Mouse (Mus musculus) intestine, embryonic 16.5 days (tissue): ENCODE results near the gene 4930467E23Rik. TPM values are rescaled to one million over a fixed set of nuclear protein-coding genes. Genes with fewer than 3 reads are reported as not detected.
"Not testable (repeated sequence)": the region's sequence is repeated elsewhere in the genome, so short reads cannot be mapped to it uniquely, and the experiment has no call there.

Source experiments
- ATAC-seq: fragments of 200-750 bp; cut with Nextera tagmentation; 2 replicates; pipeline ENCODE4 v1.8.0; 2017; ENCODE audit warnings: moderate TSS enrichment, moderate library complexity
- H3K27ac ChIP-seq: fragments of 300-500 bp; sonication (generic); 2 replicates; pipeline ENCODE4 v1.5.1; 2014; ENCODE audit warnings: mild to moderate bottlenecking, low read length
- H3K27me3 ChIP-seq: fragments of 300-500 bp; sonication (generic); replicated peaks from 2 replicates; pipeline ENCODE4 v1.6.1; 2014; ENCODE audit warnings: low read length, control low read depth, mixed read lengths; ENCODE audit not compliant: control insufficient read depth, insufficient read depth
- H3K36me3 ChIP-seq: fragments of 300-500 bp; sonication (generic); 2 replicates; pipeline ENCODE4 v1.6.1; 2014; ENCODE audit warnings: low read length, control low read depth; ENCODE audit not compliant: control insufficient read depth, insufficient read depth
- H3K4me1 ChIP-seq: fragments of 300-500 bp; sonication (generic); 2 replicates; pipeline ENCODE4 v1.6.1; 2014; ENCODE audit warnings: low read length, control low read depth, mixed read lengths; ENCODE audit not compliant: control insufficient read depth, insufficient read depth
- H3K4me2 ChIP-seq: fragments of 300-500 bp; sonication (generic); 2 replicates; pipeline ENCODE4 v1.6.1; 2014; ENCODE audit warnings: low read depth, low read length, control low read depth
- H3K4me3 ChIP-seq: fragments of 300-500 bp; sonication (generic); 2 replicates; pipeline ENCODE4 v1.5.1; 2014; ENCODE audit warnings: mild to moderate bottlenecking, low read length
- H3K9ac ChIP-seq: fragments of 300-500 bp; sonication (generic); 2 replicates; pipeline ENCODE4 v1.6.1; 2014; ENCODE audit warnings: low read depth, low read length
- H3K9me3 ChIP-seq: fragments of 300-500 bp; sonication (generic); 2 replicates; pipeline ENCODE4 v1.6.1; 2016; ENCODE audit warnings: low read length, control low read depth; ENCODE audit not compliant: control insufficient read depth
- WGBS: fragments of 180-500 bp; shearing (Covaris S2); extraction: QIAGEN DNeasy Blood & Tissue Kit; methylation state at CpG from one replicate; pipeline ENCODE4 v1.1.7; 2014; 5-methylcytosine and 5-hydroxymethylcytosine counted together
- polyA plus RNA-seq: library from polyadenylated mRNA; unstranded; fragments of >200 nt; fragmentation: Nextera tagmentation; extraction: Ambion mirVana; gene quantifications from 2 replicates; pipeline ENCODE4 v1.2.1, GENCODE M21; 2015

4930467E23Rik gene
- polyA plus RNA-seq, 1 experiment from 2014 or later = 0.11 TPM

- not testable (repeated sequence) for H3K4me1 ChIP-seq, ATAC-seq, H3K27me3 ChIP-seq, H3K27ac ChIP-seq, H3K9me3 ChIP-seq, H3K4me2 ChIP-seq, H3K9ac ChIP-seq, H3K4me3 ChIP-seq, H3K36me3 ChIP-seq
- 95% methylated on average over 3 of the region's 3 CpGs for WGBS
Observed at GRCm38 (mm10) chr8:19717851-19718250, 11.5 kb upstream of the 4930467E23Rik start.

DNA sequence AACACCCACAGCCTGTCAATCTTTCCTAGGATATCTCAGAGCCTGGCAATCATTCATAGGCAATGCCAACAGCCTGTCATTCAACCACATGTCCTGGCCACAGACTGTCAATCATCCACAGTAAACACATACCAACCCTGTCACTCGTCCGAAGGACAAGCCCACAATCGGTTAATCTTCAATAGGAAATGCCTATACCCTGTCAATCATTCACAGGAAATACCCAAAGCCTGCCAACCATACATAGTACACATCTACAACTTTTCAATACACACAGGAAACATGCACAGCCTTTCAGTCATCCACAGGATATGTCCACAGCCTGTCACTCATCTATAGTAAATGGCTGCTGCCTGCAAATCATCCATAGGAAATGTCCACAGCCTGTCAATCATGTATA lies 9.9 kb upstream of the 4930467E23Rik start:
- H3K9me3 ChIP-seq, H3K27ac ChIP-seq, H3K4me1 ChIP-seq, H3K9ac ChIP-seq, H3K4me2 ChIP-seq, H3K36me3 ChIP-seq, H3K27me3 ChIP-seq, ATAC-seq, H3K4me3 ChIP-seq: not testable (repeated sequence)
- 62% methylated on average over 3 of the region's 3 CpGs for WGBS

DNA sequence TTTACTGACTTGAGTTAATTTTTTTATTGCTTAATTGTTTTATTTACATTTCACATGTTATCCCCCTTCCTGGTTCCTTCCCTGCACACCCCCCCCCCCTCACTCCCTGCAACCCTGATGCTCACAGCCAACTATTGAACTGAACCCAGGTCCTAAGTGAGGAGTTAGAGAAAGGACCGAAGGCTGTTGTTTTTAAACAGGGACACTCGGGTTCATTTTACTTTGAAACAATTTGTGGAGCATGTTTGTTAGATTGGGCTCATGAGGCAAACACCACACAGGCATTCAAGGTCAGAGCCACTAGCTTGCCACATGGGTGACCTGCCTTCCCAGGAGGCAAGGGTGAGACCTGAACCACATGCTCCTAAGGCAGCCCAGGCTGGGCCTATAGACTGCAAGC lies 4.5 kb upstream of the 4930467E23Rik start:
- not testable (repeated sequence) for H3K27ac ChIP-seq, H3K9ac ChIP-seq, H3K4me1 ChIP-seq, H3K27me3 ChIP-seq, H3K4me2 ChIP-seq, ATAC-seq, H3K36me3 ChIP-seq, H3K4me3 ChIP-seq, H3K9me3 ChIP-seq
- WGBS = 48% methylated on average over 2 of the region's 2 CpGs

DNA sequence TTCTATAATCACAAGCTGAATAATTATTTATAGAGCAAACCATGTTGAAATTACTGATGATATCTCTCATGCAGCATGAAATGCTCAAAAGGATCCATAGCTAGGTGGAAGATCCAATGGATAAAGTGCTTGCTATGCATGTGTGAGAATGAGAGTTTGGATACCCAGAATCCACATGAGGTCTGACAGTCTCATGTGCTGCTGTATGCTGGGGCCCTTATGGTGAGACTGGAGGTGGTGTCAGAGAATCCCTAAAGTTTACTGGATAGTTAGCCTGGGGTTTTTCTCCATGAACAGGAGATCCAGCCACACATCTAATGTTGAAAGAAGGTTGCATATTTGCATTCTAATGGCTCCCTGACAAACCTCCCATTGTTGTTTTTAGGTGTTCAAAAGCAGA lies 22.4 kb downstream of the 4930467E23Rik start:
- ATAC-seq, H3K27me3 ChIP-seq, H3K4me3 ChIP-seq, H3K4me2 ChIP-seq, H3K9ac ChIP-seq, H3K36me3 ChIP-seq, H3K4me1 ChIP-seq, H3K9me3 ChIP-seq, H3K27ac ChIP-seq: not testable (repeated sequence)

GRCm38 (mm10) chr8:19754178-19754577 lies 24.8 kb downstream of the 4930467E23Rik start:
- not testable (repeated sequence) for H3K27ac ChIP-seq, H3K36me3 ChIP-seq, H3K4me3 ChIP-seq, H3K4me2 ChIP-seq, ATAC-seq, H3K9me3 ChIP-seq, H3K27me3 ChIP-seq, H3K9ac ChIP-seq, H3K4me1 ChIP-seq
- WGBS = 75% methylated on average over 2 of the region's 3 CpGs

DNA sequence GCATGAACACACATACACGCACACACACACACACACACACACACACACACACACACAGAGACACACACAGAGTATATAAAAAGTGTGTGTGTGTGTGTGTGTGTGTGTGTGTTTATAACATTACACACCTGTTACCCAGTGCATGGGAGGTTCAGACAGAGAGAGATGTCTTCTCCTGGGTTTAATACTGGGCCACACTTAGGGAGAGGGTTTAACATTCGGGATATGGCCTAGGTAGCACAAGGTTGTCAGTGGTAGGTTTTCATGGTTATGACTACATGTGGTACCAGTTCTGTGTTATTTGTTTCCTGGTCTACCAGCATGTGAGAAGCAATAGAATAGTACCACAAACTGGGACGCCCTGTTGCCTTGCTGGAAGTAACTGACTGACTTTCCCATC lies 25.6 kb downstream of the 4930467E23Rik start:
- not testable (repeated sequence) for H3K9ac ChIP-seq, H3K27me3 ChIP-seq, H3K27ac ChIP-seq, H3K36me3 ChIP-seq, H3K4me1 ChIP-seq, H3K9me3 ChIP-seq, ATAC-seq, H3K4me2 ChIP-seq, H3K4me3 ChIP-seq
- 80% methylated on average over 3 of the region's 3 CpGs for WGBS

DNA sequence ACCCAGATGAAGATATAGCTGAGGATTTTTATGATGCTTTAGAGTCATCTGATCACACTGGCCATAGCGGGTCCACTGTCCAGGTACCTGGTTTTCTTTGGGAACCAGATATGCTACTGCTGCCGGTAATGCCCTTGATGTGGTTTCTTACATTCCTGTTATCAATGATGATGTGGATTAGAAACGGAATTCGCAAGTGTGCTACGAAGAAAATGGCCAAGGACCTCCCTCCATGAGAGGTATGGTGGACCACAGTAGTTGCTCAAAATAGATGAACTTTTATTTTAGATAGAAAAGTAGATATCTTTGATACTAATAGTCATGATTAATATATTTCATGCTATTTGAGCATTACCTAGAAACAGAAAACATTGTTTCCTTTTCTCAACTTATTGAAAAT lies 32.3 kb downstream of the 4930467E23Rik start:
- H3K4me1 ChIP-seq, ATAC-seq, H3K9ac ChIP-seq, H3K4me3 ChIP-seq, H3K27ac ChIP-seq, H3K27me3 ChIP-seq, H3K9me3 ChIP-seq, H3K36me3 ChIP-seq, H3K4me2 ChIP-seq: not testable (repeated sequence)
- 78% methylated on average over 5 of the region's 5 CpGs for WGBS

GRCm38 (mm10) chr8:19762860-19763592 lies 33.6 kb downstream of the 4930467E23Rik start:
- not testable (repeated sequence) for H3K27ac ChIP-seq, H3K27me3 ChIP-seq, H3K4me3 ChIP-seq, H3K36me3 ChIP-seq, H3K9ac ChIP-seq, H3K9me3 ChIP-seq, ATAC-seq, H3K4me2 ChIP-seq, H3K4me1 ChIP-seq
- 72% methylated on average over 4 of the region's 4 CpGs for WGBS

GRCm38 (mm10) chr8:19765531-19765930 lies 36.2 kb downstream of the 4930467E23Rik start:
- not testable (repeated sequence) for H3K9me3 ChIP-seq, H3K4me2 ChIP-seq, H3K36me3 ChIP-seq, H3K4me1 ChIP-seq, H3K27me3 ChIP-seq, ATAC-seq, H3K4me3 ChIP-seq, H3K9ac ChIP-seq, H3K27ac ChIP-seq

GRCm38 (mm10) chr8:19773461-19773860 lies 44.1 kb downstream of the 4930467E23Rik start:
- WGBS = 82% methylated on average over 4 of the region's 4 CpGs
- not testable (repeated sequence) for ATAC-seq, H3K9me3 ChIP-seq, H3K4me1 ChIP-seq, H3K4me3 ChIP-seq, H3K36me3 ChIP-seq, H3K27ac ChIP-seq, H3K9ac ChIP-seq, H3K4me2 ChIP-seq, H3K27me3 ChIP-seq
